Mouse (Mus musculus) cerebellum, postnatal 36 days (tissue): ENCODE measurements around the gene Ptprs.

Source experiments
- DNase-seq, 2 experiments: peaks; one replicate each; pipeline ENCODE4 v3.0.0; 2021 to 2022; ENCODE audit warnings: mixed read lengths in 2 of 2

Ptprs gene

GRCm38 (mm10) chr17:56372109-56372508 lies 104.2 kb downstream of the Ptprs start:
- no peak for DNase-seq

- DNase-seq: no peak
Observed at GRCm38 (mm10) chr17:56371029-56371660, 105.1 kb downstream of the Ptprs start.

GRCm38 (mm10) chr17:56370090-56370489 lies 106.2 kb downstream of the Ptprs start:
- no peak for DNase-seq

GRCm38 (mm10) chr17:56368291-56368790 lies 107.9 kb downstream of the Ptprs start:
- no peak for DNase-seq

GRCm38 (mm10) chr17:56365791-56366673 lies 110.3 kb downstream of the Ptprs start:
- no peak for DNase-seq
